Mouse (Mus musculus) intestine, embryonic 14.5 days (tissue): ENCODE results near the gene Olfr643. TPM values are rescaled to one million over a fixed set of nuclear protein-coding genes. Genes with fewer than 3 reads are reported as not detected.

Source experiments
- ATAC-seq: fragments of 200-750 bp; cut with Nextera tagmentation; replicated peaks from 2 replicates; pipeline ENCODE4 v1.8.0; 2017; ENCODE audit warnings: low read depth, moderate number of reproducible peaks, moderate TSS enrichment, moderate library complexity; ENCODE audit not compliant: low FRiP score, low TSS enrichment
- DNase-seq: peaks from one replicate; pipeline ENCODE4 v3.0.0-alpha.2; 2018; ENCODE audit warnings: low spot score
- H3K27ac ChIP-seq: fragments of 300-500 bp; sonication (generic); 2 replicates; pipeline ENCODE4 v1.5.1; 2014; ENCODE audit warnings: low read depth, mild to moderate bottlenecking, control low read depth
- H3K27me3 ChIP-seq: fragments of 300-500 bp; sonication (generic); replicated peaks from 2 replicates; pipeline ENCODE4 v1.6.1; 2014; ENCODE audit warnings: low read length, control low read depth; ENCODE audit not compliant: control insufficient read depth, insufficient read depth
- H3K36me3 ChIP-seq: fragments of 300-500 bp; sonication (generic); 2 replicates; pipeline ENCODE4 v1.6.1; 2014; ENCODE audit warnings: low read length, control low read depth; ENCODE audit not compliant: control insufficient read depth, insufficient read depth
- H3K4me1 ChIP-seq: fragments of 300-500 bp; sonication (generic); replicated peaks from 2 replicates; pipeline ENCODE4 v1.6.1; 2014; ENCODE audit warnings: low read length, control low read depth, mixed read lengths; ENCODE audit not compliant: control insufficient read depth, insufficient read depth
- H3K4me2 ChIP-seq: fragments of 300-500 bp; sonication (generic); 2 replicates; pipeline ENCODE4 v1.6.1; 2014; ENCODE audit warnings: low read length
- H3K4me3 ChIP-seq: fragments of 300-500 bp; sonication (generic); 2 replicates; pipeline ENCODE4 v1.5.1; 2014; ENCODE audit warnings: low read depth, low read length, control low read depth, mixed read lengths
- H3K9ac ChIP-seq: fragments of 300-500 bp; sonication (generic); 2 replicates; pipeline ENCODE4 v1.6.1; 2014; ENCODE audit warnings: mild to moderate bottlenecking, low read length
- H3K9me3 ChIP-seq: fragments of 300-500 bp; sonication (generic); 2 replicates; pipeline ENCODE4 v1.6.1; 2016; ENCODE audit warnings: low read length, control low read depth; ENCODE audit not compliant: control insufficient read depth
- WGBS: fragments of 180-500 bp; shearing (Covaris S2); extraction: QIAGEN DNeasy Blood & Tissue Kit; methylation state at CpG from one replicate; pipeline ENCODE4 v1.1.7; 2014; 5-methylcytosine and 5-hydroxymethylcytosine counted together
- polyA plus RNA-seq: library from polyadenylated mRNA; unstranded; fragments of >200 nt; fragmentation: Nextera tagmentation; extraction: Ambion mirVana; gene quantifications from 2 replicates; pipeline ENCODE4 v1.2.1, GENCODE M21; 2014

Gene Olfr643
- polyA plus RNA-seq, 1 experiment from 2014 or later: not detected

- Histone ChIP-seq H3K4me1 (no peaks in the 10 kb centered on the region), H3K4me3 (no peak within 1 kb of the TSS), H3K27me3 (no peaks in the 10 kb centered on the region), H3K9ac (no peak within 1 kb of the TSS), H3K9me3 (no peaks in the 10 kb centered on the region), H3K27ac (no peak within 1 kb of the TSS), H3K4me2 (no peak within 1 kb of the TSS), H3K36me3 (no peaks in the 10 kb centered on the region)
- no peak for DNase-seq
- ATAC-seq: no peak
- WGBS: 74% methylated on average over 1 of the region's 1 CpGs
Observed at GRCm38 (mm10) chr7:104035145-104035544, 102.1 kb downstream of the Olfr643 start, which contains the start of gene Olfr641. Gene Olfr641 (plus strand): TSS chr7:104035445.

GRCm38 (mm10) chr7:104026978-104027377 is 110.2 kb downstream of the Olfr643 start:
- Histone ChIP-seq H3K36me3 (no peaks in the 10 kb centered on the region), H3K4me3 (no peak overlapping the region), H3K4me1 (no peaks in the 10 kb centered on the region), H3K9ac (no peak overlapping the region), H3K9me3 (no peaks in the 10 kb centered on the region), H3K27ac (no peak overlapping the region), H3K4me2 (no peak overlapping the region), H3K27me3 (no peaks in the 10 kb centered on the region)
- ATAC-seq (no peak), DNase-seq (no peak)
- WGBS: 82% methylated on average over 3 of the region's 3 CpGs

- H3K27ac ChIP-seq: no peak within 1 kb of the TSS
- no peaks in the 10 kb centered on the region for H3K27me3 ChIP-seq
- no peak for ATAC-seq
- H3K9ac ChIP-seq: no peak within 1 kb of the TSS
- no peak within 1 kb of the TSS for H3K4me3 ChIP-seq
- WGBS: 82% methylated on average over 6 of the region's 6 CpGs
- H3K36me3 ChIP-seq: no peaks in the 10 kb centered on the region
- H3K9me3 ChIP-seq: no peaks in the 10 kb centered on the region
- no peaks in the 10 kb centered on the region for H3K4me1 ChIP-seq
- H3K4me2 ChIP-seq: no peak within 1 kb of the TSS
- DNase-seq: no peak
Observed at GRCm38 (mm10) chr7:104025473-104025872, 111.7 kb downstream of the Olfr643 start, which contains the start of gene Olfr640. Gene Olfr640 (minus strand): TSS chr7:104025573.

- DNase-seq: no peak
- H3K9ac ChIP-seq: no peak overlapping the region
- H3K4me1 ChIP-seq: no peaks in the 10 kb centered on the region
- no peaks in the 10 kb centered on the region for H3K9me3 ChIP-seq
- 92% methylated on average over 6 of the region's 6 CpGs for WGBS
- H3K27ac ChIP-seq: no peak overlapping the region
- H3K4me3 ChIP-seq: no peak overlapping the region
- H3K4me2 ChIP-seq: no peak overlapping the region
- no peaks in the 10 kb centered on the region for H3K27me3 ChIP-seq
- no peaks in the 10 kb centered on the region for H3K36me3 ChIP-seq
- no peak for ATAC-seq
Observed at GRCm38 (mm10) chr7:104021651-104022050, 115.6 kb downstream of the Olfr643 start.

GRCm38 (mm10) chr7:104018953-104019352 is 118.3 kb downstream of the Olfr643 start:
- no peaks in the 10 kb centered on the region for H3K9me3 ChIP-seq
- no peaks in the 10 kb centered on the region for H3K27me3 ChIP-seq
- H3K4me3 ChIP-seq: no peak overlapping the region
- WGBS: 92% methylated on average over 1 of the region's 1 CpGs
- H3K9ac ChIP-seq: no peak overlapping the region
- ATAC-seq (no peak), DNase-seq (no peak)
- no peaks in the 10 kb centered on the region for H3K36me3 ChIP-seq
- H3K4me2 ChIP-seq: no peak overlapping the region
- H3K4me1 ChIP-seq: no peaks in the 10 kb centered on the region
- H3K27ac ChIP-seq: no peak overlapping the region

GRCm38 (mm10) chr7:104017203-104017602 is 120.0 kb downstream of the Olfr643 start, which contains the start of gene Olfr639:
Gene Olfr639 (minus strand): TSS chr7:104017303.
- DNase-seq (no peak), ATAC-seq (no peak)
- H3K36me3 ChIP-seq: no peaks in the 10 kb centered on the region

GRCm38 (mm10) chr7:103999124-103999523 is 138.1 kb downstream of the Olfr643 start:
- DNase-seq (no peak), ATAC-seq (no peak)
- Histone ChIP-seq H3K9ac (no peak overlapping the region), H3K4me1 (no peaks in the 10 kb centered on the region), H3K36me3 (no peaks in the 10 kb centered on the region), H3K27me3 (no peaks in the 10 kb centered on the region), H3K27ac (no peak overlapping the region), H3K9me3 (no peaks in the 10 kb centered on the region), H3K4me3 (no peak overlapping the region), H3K4me2 (no peak overlapping the region)

More at GRCm38 (mm10) chr7:104017203-104017602, 120.0 kb downstream of the Olfr643 start, which contains the start of gene Olfr639:
- Histone ChIP-seq H3K27me3 (no peaks in the 10 kb centered on the region), H3K9me3 (no peaks in the 10 kb centered on the region), H3K27ac (no peak within 1 kb of the TSS), H3K9ac (no peak within 1 kb of the TSS), H3K4me1 (no peaks in the 10 kb centered on the region), H3K4me3 (no peak within 1 kb of the TSS), H3K4me2 (no peak within 1 kb of the TSS)

GRCm38 (mm10) chr7:103998446-103998845 is 138.8 kb downstream of the Olfr643 start, which contains the start of gene Olfr638:
Gene Olfr638 (plus strand): TSS chr7:103998746.
- no peak within 1 kb of the TSS for H3K4me2 ChIP-seq
- no peak within 1 kb of the TSS for H3K9ac ChIP-seq
- H3K27me3 ChIP-seq: no peaks in the 10 kb centered on the region
- H3K36me3 ChIP-seq: no peaks in the 10 kb centered on the region
- no peak within 1 kb of the TSS for H3K27ac ChIP-seq
- H3K9me3 ChIP-seq: no peaks in the 10 kb centered on the region
- H3K4me1 ChIP-seq: no peaks in the 10 kb centered on the region
- H3K4me3 ChIP-seq: no peak within 1 kb of the TSS
- ATAC-seq (no peak), DNase-seq (no peak)

GRCm38 (mm10) chr7:103971782-103972181 is 165.4 kb downstream of the Olfr643 start:
- 71% methylated on average over 1 of the region's 1 CpGs for WGBS

More at GRCm38 (mm10) chr7:103971782-103972181, 165.4 kb downstream of the Olfr643 start:
- H3K9ac ChIP-seq: no peak overlapping the region
- H3K4me3 ChIP-seq: no peak overlapping the region
- H3K9me3 ChIP-seq: no peaks in the 10 kb centered on the region
- no peak overlapping the region for H3K4me2 ChIP-seq
- H3K27ac ChIP-seq: no peak overlapping the region
- ATAC-seq (no peak), DNase-seq (no peak)
- H3K27me3 ChIP-seq: no peaks in the 10 kb centered on the region
- H3K4me1 ChIP-seq: no peaks in the 10 kb centered on the region
- H3K36me3 ChIP-seq: no peaks in the 10 kb centered on the region
